Mouse (Mus musculus): ENCODE measurements around the gene Gm9945.

DNA sequence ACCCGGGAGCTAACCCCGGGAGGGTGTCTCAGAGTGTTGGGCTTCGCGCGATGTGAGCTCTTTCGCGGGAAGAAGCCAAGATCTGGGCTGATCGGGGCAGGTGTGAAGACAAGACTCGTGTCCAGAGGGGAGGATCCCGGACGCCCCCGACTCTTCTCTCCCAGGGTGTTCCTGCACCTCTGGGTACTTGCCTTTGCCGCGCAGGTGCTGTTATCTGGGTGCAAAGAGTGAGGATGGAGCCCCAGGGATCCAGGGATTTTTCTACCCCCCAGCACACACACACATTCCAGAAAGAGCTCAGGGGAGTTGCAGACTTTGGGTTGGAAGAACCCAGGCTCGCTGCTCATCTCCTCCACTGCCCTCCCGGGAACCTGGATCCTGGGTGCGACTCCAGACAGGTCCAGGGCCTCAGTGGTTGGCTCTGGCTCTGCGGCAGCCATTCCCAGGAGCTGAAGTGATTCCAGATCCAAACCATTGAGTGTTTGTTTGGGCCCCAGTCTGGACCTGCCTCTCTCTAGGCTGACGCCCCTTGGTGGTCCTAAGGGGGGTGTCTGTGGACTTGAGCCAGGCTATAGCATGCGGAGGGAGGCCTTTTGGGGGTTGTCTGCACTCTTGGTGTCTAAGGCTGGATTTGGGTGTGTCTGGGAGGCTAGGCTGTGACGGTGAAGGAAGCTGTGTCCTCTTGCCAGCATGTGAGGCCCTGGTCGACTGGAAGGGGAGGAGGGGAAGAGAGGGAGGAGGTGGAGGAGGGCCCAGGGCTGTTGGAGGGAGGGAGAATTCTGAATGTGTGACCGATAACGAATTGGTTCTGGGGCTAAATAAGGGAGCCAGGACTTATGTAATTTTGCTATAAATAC lies 40.4 kb downstream of the Gm9945 start:
- TF ChIP-seq CTCF (IDR thresholded peaks at IDR 0.05; ENCODE audit: borderline replicate concordance, insufficient read depth, low read length), result no peak
- TF ChIP-seq POLR2A (IDR thresholded peaks at IDR 0.05; ENCODE audit: low read depth, low read length), result peak; percentile 80
